Mouse (Mus musculus): ENCODE data around the gene Isy1.

Isy1 gene

DNA sequence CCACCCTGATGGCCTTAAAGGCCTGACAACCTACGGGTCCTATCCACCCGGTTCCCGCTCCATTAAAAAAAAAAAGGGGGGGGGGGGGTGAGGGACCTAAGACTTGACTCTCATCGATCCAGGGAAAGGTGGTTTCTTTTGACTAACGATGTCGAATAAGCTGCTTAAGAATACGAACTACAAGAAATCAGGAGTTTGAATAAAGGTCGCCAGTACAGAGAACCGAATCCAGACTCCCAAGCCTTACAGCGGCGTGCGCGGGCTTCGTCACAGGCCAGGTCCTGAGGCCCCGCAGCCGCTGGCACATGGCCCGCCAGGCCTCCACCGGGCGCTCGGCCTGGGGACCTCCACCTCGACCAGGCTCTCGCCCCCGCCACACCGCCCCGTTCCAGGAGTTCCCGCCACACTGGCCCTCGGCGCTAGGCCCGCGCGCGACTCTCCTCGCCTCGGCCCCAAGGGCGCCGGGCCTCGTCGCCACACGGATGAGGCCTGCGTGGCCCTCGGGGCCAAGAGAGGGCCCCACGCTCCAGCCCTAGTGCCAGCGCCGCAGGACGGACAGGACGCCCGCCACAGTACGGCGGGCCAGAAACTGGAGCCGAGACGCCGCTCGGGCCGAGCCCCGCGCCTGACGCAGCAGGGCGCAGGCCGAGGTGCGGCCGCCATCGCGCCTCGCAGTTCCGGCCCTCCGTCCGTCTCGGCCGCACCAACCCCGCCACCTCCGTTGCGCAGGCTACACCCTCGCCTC lies 11.7 kb upstream of the Isy1 start:
- in situ Hi-C loops (cut with MboI, MseI), result no loop called here

DNA sequence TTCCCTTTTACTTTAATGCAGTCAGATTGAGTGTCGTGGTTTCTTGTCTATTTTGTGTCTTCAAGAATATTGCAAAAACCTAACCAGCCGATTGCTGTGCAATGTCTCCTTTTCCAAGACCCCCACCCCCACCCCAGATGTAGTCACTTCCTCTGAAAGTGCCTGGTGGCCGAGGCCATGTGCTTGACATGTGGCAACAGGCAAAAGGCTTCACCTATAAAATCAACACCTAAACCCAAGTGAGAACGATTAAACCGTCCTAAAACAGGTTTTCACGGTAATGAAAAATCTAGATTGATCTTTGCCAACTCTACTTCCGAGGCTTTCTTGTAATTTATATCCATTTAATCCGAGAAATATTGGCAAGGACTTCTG lies 11.2 kb upstream of the Isy1 start:
- in situ Hi-C loops (cut with MboI, MseI), result no loop called here

DNA sequence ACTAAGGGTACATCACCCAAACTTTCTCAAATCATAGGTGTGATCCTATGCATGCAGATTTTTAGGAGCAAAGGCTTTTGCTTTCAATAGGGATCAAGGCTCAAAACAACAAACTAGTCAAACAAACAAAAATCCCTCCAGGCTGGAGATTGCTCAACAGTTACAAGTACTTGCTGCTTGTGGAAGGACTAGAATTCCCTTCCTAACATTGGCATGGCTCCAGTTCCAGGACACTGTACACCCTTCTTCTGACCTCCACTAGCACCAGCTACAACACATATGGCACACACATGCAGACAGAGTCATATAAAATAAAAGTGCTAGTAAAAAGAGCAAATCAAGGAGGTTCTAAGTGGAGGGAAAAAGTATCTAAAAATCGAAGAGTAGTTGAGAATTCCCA lies 8.2 kb upstream of the Isy1 start:
- in situ Hi-C loops (cut with MboI, MseI), result no loop called here

DNA sequence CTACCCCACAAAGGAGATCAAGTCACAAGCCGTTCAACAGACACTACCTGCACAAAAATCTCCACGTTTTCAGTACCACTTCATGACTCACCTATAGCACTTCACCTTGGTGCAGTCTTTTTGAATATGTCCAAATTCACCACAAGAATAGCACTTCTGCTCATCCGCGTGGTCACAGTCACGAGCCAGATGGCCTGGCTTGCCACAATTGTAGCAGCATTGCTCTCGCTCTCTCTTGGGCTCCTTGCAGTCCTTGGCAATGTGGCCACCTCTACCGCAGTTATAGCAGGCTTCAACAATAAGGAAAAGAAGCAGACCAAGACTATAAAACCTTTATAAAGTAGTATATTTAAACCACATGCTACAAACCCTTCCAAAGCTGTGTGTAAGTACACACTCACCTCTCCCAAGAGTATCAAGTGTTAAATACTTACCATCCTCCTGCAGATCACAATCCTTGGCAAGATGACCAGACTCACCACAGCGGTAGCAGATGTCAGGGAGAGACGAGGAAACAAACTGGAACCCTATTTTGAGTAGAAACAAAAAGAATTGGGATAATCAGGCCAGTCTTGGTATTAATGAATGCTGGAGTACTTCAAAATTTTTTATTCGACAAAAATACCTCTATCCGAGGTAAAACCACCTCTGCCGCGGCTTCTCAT lies 6.6 kb upstream of the Isy1 start:
- in situ Hi-C loops (cut with MboI, MseI), result no loop called here

DNA sequence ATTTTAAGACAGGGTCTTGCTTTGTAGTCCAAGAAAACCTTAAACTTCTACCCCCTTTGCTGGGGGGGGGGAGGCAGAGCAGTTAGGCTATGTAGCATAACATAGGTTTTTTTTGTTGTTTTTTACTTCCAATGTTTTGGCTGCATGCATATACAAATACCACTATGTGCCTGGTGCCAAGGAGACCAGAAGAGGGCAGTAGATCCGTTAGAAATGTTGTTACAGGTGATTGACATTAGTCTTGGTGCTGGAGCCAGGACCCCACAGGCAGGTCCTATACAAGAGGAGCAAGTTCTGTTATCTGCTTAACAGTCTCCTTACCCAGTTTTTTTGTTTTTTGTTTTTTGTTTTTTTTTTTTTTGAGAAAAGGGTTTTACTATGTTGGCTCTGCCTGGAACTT lies 3.7 kb upstream of the Isy1 start:
- in situ Hi-C loops (cut with MboI, MseI), result no loop called here

DNA sequence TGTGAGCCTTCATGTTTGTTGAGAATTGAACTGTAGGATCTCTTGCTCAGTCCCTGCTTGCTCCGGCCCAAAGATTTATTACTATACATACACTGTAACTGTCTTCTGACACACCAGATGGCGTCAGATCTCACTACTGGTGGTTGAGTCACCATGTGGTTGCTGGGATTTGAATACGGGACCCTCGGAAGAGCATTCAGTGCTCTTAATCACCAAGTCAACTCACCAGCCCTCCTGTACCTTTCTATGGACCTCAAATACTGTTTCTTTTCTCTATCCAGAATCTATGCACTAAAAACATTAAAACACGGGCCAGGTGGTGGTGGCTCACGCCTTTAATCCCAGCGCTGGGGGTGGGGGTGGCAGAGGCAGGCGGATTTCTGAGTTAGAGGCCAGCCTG lies 3.0 kb upstream of the Isy1 start:
- in situ Hi-C loops (cut with MboI, MseI), result no loop called here

DNA sequence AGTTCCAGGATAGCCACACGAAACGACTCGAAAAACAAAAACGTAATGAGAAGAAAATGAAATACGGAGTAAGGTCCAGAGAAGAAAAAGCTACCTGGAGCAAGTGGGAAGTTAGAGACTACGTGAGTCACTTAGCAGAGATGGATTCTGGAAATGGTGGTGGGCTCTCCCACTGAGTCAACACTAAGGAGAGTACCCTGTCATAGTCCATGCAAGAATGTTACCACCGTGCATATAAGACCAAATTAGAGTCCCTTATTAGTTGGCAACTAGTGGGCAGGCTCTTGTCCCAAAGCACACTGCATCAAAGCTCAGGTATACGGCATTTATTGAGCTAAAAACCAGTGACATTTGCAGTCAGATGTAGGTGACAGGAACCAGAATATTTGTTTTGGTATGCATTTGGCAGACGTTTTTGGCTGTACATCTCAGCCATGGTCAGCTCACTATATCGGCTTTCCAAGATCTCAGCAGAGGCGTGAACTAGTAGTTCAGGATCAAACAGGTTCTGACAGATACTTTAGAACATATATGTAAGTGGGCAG lies 1.3 kb upstream of the Isy1 start:
- in situ Hi-C loops (cut with MboI, MseI), result no loop called here

DNA sequence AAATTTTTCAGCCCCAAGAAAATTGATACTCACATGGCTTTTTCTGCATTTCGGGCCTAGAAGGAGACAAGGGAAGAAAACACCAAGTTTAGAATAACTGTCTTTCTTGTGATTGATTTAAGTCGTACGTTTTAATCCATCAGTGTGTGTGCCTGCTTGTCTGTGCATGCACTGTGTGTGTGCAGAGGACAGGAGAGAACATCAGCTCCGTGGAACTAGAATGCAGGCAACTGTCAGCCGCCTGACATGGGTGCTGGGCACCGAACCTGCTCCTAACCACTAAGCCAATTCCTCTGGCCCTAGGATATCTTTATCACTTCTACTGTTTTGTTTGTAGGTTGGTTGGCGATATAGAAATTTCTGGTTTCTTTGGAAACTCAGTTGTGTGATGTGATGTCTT lies 2.9 kb downstream of the Isy1 start, which contains the start of gene Gm45140:
Gm45140 (minus strand) TSS at position 101 of the 400 bp plus-strand sequence.
- in situ Hi-C loops (cut with MboI, MseI), result no loop called here

DNA sequence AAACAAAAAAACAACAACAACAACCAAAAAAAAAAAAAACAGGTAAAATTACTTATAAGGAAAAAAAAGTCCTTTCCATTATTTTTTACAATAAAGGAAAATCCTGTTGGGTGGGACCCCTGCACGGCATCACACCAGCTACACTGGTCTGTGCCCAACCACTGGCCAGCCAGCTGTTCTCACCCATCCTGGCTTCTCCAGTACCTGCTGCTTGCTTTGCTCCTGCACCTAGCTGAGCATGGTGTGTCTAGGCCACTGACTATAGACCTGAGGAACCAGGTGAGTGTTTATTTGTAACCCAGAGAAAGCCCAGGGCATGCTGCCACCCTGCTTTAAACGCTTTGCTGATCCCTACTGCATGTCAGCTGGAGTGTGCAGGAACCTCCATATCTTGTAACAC lies 18.2 kb downstream of the Isy1 start:
- in situ Hi-C loops (cut with MboI, MseI), result no loop called here

DNA sequence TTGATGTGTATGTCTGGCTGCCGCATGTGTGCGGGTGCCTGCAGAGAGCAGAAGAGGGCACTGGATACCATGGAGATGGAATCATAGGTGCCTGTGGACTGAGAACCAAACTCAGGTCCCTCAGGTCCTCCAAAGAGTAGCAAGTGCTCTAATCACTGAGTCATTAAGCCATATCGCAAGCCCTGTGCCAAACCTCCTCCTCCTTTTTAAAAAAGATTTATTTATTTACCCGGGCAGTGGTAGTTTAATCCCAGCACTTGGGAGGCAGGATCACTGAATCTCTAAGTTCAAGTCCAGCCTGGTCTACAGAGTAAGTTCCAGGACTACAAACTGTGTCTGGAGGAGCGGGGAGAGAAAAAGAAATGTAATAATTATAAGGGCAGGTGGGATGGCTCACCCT lies 24.1 kb downstream of the Isy1 start:
- in situ Hi-C loops (cut with MboI, MseI), result no loop called here

DNA sequence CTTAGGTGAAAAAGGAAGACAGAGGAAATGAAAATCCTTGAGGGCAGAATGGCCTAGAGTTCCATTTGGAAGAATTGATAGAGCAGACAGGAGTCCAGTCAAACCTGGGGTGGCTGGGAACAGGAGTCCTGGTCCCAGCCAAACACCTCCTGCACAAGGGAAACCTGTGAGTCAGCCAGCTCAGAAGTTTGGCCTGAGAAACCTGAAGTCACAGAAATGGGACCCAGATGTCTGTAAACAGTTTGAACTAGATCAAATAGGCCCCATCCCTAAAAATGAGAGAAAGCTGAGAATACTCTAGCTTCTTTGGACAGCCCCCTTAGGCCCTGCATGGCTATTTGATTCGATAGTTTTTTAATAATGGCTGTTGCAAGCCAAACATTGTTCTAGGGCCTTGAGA lies 25.9 kb downstream of the Isy1 start:
- in situ Hi-C loops (cut with MboI, MseI), result no loop called here

DNA sequence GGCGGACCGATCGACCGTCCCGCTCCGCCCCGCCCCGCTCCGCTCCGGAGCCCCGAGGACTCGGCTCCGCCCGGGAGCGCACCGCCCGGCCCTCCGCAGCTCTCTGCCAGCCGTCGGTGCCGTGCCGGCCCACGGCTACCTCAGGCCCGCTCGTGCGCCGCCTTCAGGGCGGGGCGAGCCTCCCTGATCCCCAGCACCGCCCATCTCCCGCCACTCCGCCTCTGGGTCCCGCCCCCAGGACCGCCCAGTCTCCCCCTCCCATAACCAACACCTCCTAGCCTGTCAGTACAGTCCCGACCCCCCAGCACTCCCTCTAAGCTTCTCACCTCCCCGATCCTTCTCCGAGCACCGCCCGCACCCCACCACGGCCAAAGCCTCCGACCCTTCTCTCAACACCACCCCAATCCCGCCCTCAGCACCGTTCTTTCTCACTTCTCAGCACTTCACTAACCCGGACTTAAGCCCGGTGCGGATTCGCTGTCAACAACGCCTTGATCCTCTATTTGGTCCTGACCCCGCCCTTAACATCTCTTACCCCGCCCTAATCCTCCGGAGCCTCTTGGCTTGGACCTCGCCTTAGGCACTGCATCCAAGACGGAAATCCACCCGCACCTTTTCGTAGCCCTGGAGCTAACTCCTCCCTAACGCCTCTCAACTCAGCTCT lies 26.8 kb downstream of the Isy1 start, which contains the start of gene Rab43:
Rab43 (minus strand) TSS at position 490 of the 664 bp plus-strand sequence.
- in situ Hi-C loops (cut with MboI, MseI), result no loop called here

DNA sequence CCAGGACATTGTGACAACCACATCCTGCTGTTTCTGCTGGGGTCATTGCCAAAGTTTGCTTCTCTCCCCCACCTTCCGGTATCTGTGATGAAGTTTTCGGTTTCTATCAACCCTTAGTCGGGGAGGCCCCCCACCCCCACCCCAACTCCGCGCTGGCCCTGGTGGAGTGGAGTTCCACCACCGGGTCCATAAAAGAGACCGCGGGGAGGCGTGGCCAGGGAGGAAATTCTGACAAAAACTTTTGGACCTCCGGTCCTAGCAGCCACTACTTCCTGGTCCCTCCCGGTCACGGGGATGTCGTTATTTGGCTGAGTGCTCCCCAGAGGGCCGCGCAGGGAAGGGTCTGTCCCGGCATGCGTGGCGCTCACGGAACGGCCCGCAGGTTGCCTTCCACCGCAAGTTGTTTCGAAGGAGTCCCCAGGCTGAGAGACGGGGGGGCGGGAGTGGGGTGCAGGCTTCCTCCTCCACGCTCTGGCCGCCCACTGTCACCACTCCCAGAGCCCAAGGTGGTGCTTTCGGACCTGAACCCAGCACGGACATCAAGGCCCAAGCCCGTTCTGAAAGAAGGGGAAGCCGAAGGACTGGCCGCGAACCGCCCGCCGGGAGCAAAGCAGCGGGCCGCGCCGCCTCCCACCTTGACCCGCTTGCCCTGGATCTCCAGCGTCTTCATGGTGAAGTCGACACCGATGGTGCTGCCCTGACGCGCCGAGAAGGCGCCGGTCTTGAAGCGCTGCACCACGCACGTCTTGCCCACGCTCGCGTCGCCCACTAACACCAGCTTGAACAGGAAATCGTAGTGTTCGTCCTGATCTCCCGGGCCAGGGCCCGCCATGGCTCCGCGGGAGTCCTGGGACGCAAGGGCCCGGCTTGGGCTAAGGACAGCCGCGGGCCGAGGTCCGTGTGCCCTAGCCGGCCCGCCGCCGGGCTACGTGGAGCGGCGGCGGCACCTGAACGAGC lies 27.6 kb downstream of the Isy1 start:
- in situ Hi-C loops (cut with MboI, MseI), result no loop called here

DNA sequence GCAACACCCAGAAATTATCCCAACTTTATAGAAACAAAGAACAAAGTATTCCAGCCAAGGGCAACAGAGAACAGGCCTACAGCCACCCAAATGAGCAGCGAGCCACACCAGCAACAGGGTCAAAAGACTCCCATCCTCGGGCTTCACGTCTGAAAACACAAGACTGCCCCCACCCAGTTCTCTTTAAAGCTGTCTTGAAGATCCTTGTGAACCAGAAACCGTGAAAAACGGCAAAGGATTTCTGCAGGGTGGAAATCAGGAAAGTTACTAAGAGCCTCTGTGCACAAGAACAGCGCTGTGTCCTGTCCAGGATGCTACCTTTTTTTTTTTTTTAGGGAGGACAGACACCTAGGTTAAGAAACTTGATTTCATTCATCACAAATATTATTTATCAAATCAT lies 28.3 kb downstream of the Isy1 start:
- in situ Hi-C loops (cut with MboI, MseI), result no loop called here

DNA sequence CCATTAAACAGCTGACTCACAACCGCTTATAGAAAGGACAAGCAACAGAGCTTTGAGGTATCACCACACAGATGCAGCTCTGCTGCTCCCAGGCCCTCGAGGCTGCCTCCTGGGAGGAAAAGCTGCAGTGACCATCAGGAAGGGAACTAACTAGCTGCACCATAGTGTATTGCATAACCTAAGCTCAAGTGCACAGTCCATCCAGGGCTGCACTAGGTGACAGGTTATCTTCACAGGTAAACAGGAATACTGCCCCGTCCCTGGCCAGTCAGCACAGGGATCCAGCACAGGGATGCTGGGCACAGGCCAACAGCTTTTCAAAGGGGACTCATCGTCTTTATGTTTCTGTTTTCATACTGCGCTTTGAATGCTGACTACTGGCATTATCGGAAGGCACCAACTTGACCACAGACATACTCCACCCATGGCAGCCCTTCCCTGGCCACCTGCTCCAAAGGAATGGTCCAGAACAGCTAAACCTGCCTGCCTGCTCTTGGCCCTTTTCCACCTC lies 28.9 kb downstream of the Isy1 start:
- in situ Hi-C loops (cut with MboI, MseI), result no loop called here

DNA sequence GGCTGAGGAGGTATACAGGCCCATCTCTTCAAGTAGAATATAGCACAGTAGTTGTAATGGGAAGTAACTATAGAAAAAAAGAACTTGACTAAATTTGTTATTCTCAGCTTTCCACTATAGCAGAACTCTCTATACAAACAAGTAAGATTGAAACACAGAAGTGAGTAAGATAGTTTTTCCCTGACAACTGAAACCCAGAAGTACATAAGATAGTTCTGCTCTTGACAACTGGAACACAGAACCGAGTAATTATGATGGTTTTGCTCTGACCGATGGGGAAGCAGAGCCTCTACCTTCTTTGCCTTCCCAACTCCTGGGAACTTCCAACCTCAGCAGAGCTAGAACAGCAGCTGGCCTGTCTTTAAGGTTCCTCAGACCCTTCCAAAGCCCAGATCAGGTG lies 29.5 kb downstream of the Isy1 start:
- in situ Hi-C loops (cut with MboI, MseI), result no loop called here

DNA sequence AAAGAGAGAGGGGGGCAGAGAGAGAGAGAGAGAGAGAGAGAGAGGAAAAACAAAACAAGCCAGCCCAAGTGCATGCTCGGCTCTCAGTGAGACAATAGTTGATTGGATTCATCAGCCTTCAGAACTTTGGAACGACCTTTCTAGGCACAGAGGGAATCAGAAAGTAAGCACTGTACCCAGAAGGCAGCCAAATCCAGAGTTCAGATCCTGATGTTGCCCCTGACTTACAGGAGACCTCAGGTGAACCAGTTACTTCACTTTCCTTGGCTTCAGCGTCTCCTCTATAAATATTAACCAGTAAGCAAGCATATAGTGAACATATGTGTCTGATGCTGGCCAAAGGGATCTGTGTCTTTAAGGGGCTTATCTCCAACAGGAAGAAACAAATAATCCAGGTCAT lies 30.1 kb downstream of the Isy1 start:
- in situ Hi-C loops (cut with MboI, MseI), result no loop called here

DNA sequence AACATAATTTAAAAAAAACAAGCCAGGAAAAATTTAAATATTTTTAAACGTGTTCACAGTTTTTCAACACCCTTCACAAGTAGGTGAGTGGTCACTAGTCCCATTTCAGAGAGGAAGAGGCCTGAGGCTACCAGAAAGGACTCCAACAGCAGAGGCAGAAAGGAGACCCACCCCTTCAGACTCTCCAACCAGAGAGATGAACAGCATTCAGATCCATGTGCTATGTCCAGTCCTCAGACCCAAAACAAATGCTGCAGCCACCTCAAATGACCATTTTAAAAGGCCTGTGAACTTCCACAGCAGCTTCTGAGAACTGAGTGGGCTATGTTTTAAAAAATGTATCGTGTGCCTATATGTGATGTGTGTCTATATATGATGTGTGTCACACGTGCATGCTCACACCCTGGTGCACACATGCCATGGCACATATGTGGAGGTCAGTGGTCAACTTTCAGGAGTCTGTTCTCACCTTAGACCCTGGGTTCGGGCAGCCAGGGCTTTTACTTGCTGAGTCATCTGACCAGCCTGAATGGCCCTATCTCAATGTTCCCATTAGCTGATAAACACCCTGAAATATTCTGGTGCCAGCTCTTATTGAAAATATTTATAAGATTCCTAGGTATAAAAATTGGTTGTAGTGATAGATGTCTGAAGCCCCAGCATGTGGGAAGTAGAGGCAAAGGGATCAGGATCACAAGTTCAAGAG lies 30.7 kb downstream of the Isy1 start:
- in situ Hi-C loops (cut with MboI, MseI), result no loop called here

DNA sequence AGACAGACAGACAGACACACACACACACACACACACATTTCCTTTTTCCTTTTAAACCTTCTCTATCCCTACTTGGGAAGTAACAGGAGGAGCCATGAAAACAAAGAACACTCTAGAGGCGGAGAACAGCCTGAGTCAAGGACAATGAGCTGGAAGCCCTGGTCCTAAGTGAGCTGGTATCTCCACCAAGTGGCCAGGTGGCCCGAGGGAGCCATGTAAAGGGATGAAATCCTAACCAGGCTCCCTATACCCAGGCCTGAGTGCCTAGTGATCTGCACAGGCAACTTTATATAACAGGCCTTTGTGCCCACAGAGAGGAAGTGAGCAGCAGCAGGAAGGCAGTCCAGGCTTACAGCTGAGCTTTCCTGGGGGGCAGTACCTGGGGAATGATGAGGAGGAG lies 31.7 kb downstream of the Isy1 start:
- in situ Hi-C loops (cut with MboI, MseI), result no loop called here

DNA sequence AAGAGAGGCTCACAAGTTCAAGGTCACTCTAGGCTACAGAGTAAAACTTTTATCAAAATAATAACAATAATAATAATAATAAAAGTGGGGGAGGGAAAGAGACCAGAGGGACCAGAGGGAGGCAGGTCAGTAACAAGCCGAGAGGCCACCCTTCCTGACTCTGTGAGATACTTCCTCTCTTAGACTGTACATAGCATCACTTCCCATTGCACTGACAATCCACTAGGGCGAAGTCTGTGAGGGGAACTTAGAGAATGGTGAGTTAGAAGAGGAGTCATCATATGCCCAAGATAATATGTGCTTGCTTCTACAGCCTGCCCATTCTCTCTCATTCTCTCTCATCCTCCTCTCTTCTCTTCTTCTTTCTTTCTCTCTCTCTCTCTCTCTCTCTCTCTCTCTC lies 32.6 kb downstream of the Isy1 start:
- in situ Hi-C loops (cut with MboI, MseI), result no loop called here

DNA sequence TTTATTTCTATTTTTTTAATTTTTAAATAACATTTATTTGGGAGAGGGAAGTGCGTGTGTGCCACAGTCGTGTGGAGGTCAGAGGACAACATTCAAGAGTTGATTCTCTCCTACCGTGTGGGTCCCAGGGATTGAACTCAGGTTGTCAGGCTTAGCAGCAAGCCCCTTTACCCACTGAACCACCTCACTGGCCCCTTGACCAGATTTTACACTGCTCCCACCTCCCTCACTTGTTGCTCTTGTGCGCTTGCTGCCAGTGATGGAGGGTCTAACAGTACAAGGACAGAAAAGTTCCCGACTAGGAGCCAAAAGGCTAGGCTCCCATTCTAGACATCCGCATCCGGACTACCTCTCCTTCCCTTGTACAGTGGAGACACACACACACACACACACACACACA lies 33.1 kb downstream of the Isy1 start:
- in situ Hi-C loops (cut with MboI, MseI), result no loop called here

All from T-helper 17 cell (primary cell).